Mouse (Mus musculus) bone marrow macrophage, adult 2 months (primary cell): Measurements from ENCODE around the gene Cadps. TPM values are rescaled to one million over a fixed set of nuclear protein-coding genes. Genes with fewer than 3 reads are reported as not detected.

Source experiments
- H3K27ac ChIP-seq: 2 replicates; pipeline ENCODE4 v1.5.1; 2012; ENCODE audit warnings: low read depth, low read length; ENCODE audit not compliant: insufficient read depth
- H3K4me1 ChIP-seq: 2 replicates; pipeline ENCODE4 v1.6.1; 2012; ENCODE audit warnings: low read length; ENCODE audit not compliant: control insufficient read depth, insufficient read depth
- H3K4me3 ChIP-seq: 2 replicates; pipeline ENCODE4 v1.5.1; 2012; ENCODE audit warnings: mild to moderate bottlenecking, low read length, moderate library complexity; ENCODE audit not compliant: insufficient read depth
- CTCF ChIP-seq: IDR thresholded peaks from 2 replicates; pipeline ENCODE4 v1.5.1; 2012; ENCODE audit warnings: low read depth, mild to moderate bottlenecking, low read length, moderate library complexity
- POLR2A ChIP-seq: IDR thresholded peaks from 2 replicates; pipeline ENCODE4 v1.6.1; 2012; ENCODE audit warnings: mild to moderate bottlenecking, low read depth, low read length, borderline replicate concordance
- polyA plus RNA-seq: library from polyadenylated mRNA; stranded (reverse); fragments of >200 nt; gene quantifications from 2 replicates; pipeline ENCODE4 v1.2.4, GENCODE M21; 2012; ENCODE audit not compliant: missing spikeins, insufficient read depth, insufficient read length

Gene Cadps
- polyA plus RNA-seq, 1 experiment: not detected

GRCm38 (mm10) chr14:12406588-12406987 is 416.3 kb downstream of the Cadps start:
- TF ChIP-seq POLR2A: no peak
- TF ChIP-seq CTCF: no peak
- Histone ChIP-seq H3K4me3 (no peak overlapping the region), H3K27ac (no peak overlapping the region), H3K4me1 (peaks cover 34% of the 10 kb centered on the region)

- TF ChIP-seq CTCF (no peak), POLR2A (no peak)
- H3K27ac ChIP-seq: no peak overlapping the region
Measured at GRCm38 (mm10) chr14:12405201-12405600, 417.7 kb downstream of the Cadps start.

GRCm38 (mm10) chr14:12404724-12405123 is 418.2 kb downstream of the Cadps start:
- Histone ChIP-seq H3K27ac (peak overlapping the region; percentile 72; the same call in 1 of the 2 replicates), H3K4me1 (peaks cover 21% of the 10 kb centered on the region), H3K4me3 (no peak overlapping the region)
- TF ChIP-seq CTCF (no peak), POLR2A (no peak)

More at GRCm38 (mm10) chr14:12405201-12405600, 417.7 kb downstream of the Cadps start:
- H3K4me3 ChIP-seq: no peak overlapping the region
- H3K4me1 ChIP-seq: peaks cover 24% of the 10 kb centered on the region

GRCm38 (mm10) chr14:12404052-12404451 is 418.8 kb downstream of the Cadps start:
- peaks cover 20% of the 10 kb centered on the region for H3K4me1 ChIP-seq
- TF ChIP-seq CTCF: no peak
- no peak for TF ChIP-seq POLR2A
- no peak overlapping the region for H3K4me3 ChIP-seq
- H3K27ac ChIP-seq: peak overlapping the region; percentile 72

- H3K27ac ChIP-seq: no peak overlapping the region
- H3K4me3 ChIP-seq: no peak overlapping the region
- peaks cover 29% of the 10 kb centered on the region for H3K4me1 ChIP-seq
- no peak for TF ChIP-seq CTCF
- TF ChIP-seq POLR2A: no peak
Measured at GRCm38 (mm10) chr14:12400116-12400515, 422.8 kb downstream of the Cadps start.

- H3K27ac ChIP-seq: no peak overlapping the region
- peaks cover 16% of the 10 kb centered on the region for H3K4me1 ChIP-seq
- H3K4me3 ChIP-seq: no peak overlapping the region
- TF ChIP-seq CTCF (peak; percentile 69), POLR2A (no peak)
Measured at GRCm38 (mm10) chr14:12397561-12397960, 425.3 kb downstream of the Cadps start.

GRCm38 (mm10) chr14:12394318-12394717 is 428.6 kb downstream of the Cadps start:
- no peak overlapping the region for H3K4me3 ChIP-seq
- H3K4me1 ChIP-seq: peaks cover 18% of the 10 kb centered on the region
- no peak overlapping the region for H3K27ac ChIP-seq
- TF ChIP-seq POLR2A: no peak
- no peak for TF ChIP-seq CTCF

- Histone ChIP-seq H3K4me1 (peaks cover 16% of the 10 kb centered on the region), H3K27ac (no peak overlapping the region), H3K4me3 (no peak overlapping the region)
- no peak for TF ChIP-seq POLR2A
- no peak for TF ChIP-seq CTCF
Measured at GRCm38 (mm10) chr14:12393271-12393861, 429.5 kb downstream of the Cadps start.

GRCm38 (mm10) chr14:12391167-12391566 is 431.7 kb downstream of the Cadps start:
- Histone ChIP-seq H3K27ac (no peak overlapping the region), H3K4me1 (peaks cover 8% of the 10 kb centered on the region; the same call in 1 of the 2 replicates), H3K4me3 (no peak overlapping the region)
- TF ChIP-seq CTCF (no peak), POLR2A (no peak)

- TF ChIP-seq POLR2A (no peak), CTCF (no peak)
- Histone ChIP-seq H3K27ac (no peak overlapping the region), H3K4me3 (no peak overlapping the region), H3K4me1 (peaks cover 11% of the 10 kb centered on the region; the same call in 1 of the 2 replicates)
Measured at GRCm38 (mm10) chr14:12388806-12389436, 434.0 kb downstream of the Cadps start.
